Mouse (Mus musculus) kidney, embryonic 16.5 days (tissue): ENCODE results near the gene Prrt1. TPM values are rescaled to one million over a fixed set of nuclear protein-coding genes. Genes with fewer than 3 reads are reported as not detected.

Experiments
- ATAC-seq: fragments of 200-750 bp; cut with Nextera tagmentation; 2 replicates; pipeline ENCODE4 v1.8.0; 2017; ENCODE audit warnings: moderate TSS enrichment; ENCODE audit not compliant: low FRiP score, low TSS enrichment
- H3K27ac ChIP-seq: fragments of 300-500 bp; sonication (generic); 2 replicates; pipeline ENCODE4 v1.5.1; 2014; ENCODE audit warnings: low read length
- H3K27me3 ChIP-seq: fragments of 300-500 bp; sonication (generic); 2 replicates; pipeline ENCODE4 v1.6.1; 2014; ENCODE audit warnings: low read length, control low read depth, mixed read lengths; ENCODE audit not compliant: insufficient read depth
- H3K36me3 ChIP-seq: fragments of 300-500 bp; sonication (generic); 2 replicates; pipeline ENCODE4 v1.6.1; 2014; ENCODE audit warnings: low read length, control low read depth, mixed read lengths; ENCODE audit not compliant: insufficient read depth
- H3K4me1 ChIP-seq: fragments of 300-500 bp; sonication (generic); 2 replicates; pipeline ENCODE4 v1.6.1; 2014; ENCODE audit warnings: low read length, control low read depth, mixed read lengths; ENCODE audit not compliant: insufficient read depth
- H3K4me2 ChIP-seq: fragments of 300-500 bp; sonication (generic); replicated peaks from 2 replicates; pipeline ENCODE4 v1.6.1; 2014; ENCODE audit warnings: low read depth, low read length
- H3K4me3 ChIP-seq: fragments of 300-500 bp; sonication (generic); 2 replicates; pipeline ENCODE4 v1.5.1; 2014; ENCODE audit warnings: mild to moderate bottlenecking, low read length
- H3K9ac ChIP-seq: fragments of 300-500 bp; sonication (generic); replicated peaks from 2 replicates; pipeline ENCODE4 v1.6.1; 2014; ENCODE audit warnings: low read length
- H3K9me3 ChIP-seq: fragments of 300-500 bp; sonication (generic); 2 replicates; pipeline ENCODE4 v1.6.1; 2016; ENCODE audit warnings: low read length, control low read depth
- WGBS: fragments of 180-500 bp; shearing (Covaris S2); extraction: QIAGEN DNeasy Blood & Tissue Kit; methylation state at CpG from one replicate; pipeline ENCODE4 v1.1.7; 2014; 5-methylcytosine and 5-hydroxymethylcytosine counted together
- polyA plus RNA-seq: library from polyadenylated mRNA; unstranded; fragments of >200 nt; fragmentation: Nextera tagmentation; extraction: Ambion mirVana; gene quantifications from 2 replicates; pipeline ENCODE4 v1.2.1, GENCODE M21; 2015

Gene Prrt1
- 0.23 and 0.29 TPM in 2 replicates for polyA plus RNA-seq

GRCm38 (mm10) chr17:34629221-34629751, at the start of gene Prrt1:
Gene Prrt1, plus strand, starts transcription at chr17:34629533.
- H3K36me3 ChIP-seq, result 0 out of 2 replicates have a peak, but pooled peaks cover 6% of the 10 kb centered on the region
- H3K9me3 ChIP-seq, result no peaks in the 10 kb centered on the region
- ATAC-seq, result no peak
- peaks cover 54% of the 10 kb centered on the region for H3K4me1 ChIP-seq
- WGBS, result 4% methylated on average over 11 of the region's 16 CpGs
- H3K27me3 ChIP-seq, result peaks cover 26% of the 10 kb centered on the region
- H3K9ac ChIP-seq, result peak within 1 kb of the TSS; percentile 87
- peak within 1 kb of the TSS; percentile 98 for H3K27ac ChIP-seq
- peak within 1 kb of the TSS; percentile 87 for H3K4me2 ChIP-seq
- H3K4me3 ChIP-seq, result peak within 1 kb of the TSS; percentile 84

- ATAC-seq, result no peak
- no peaks in the 10 kb centered on the region for H3K27me3 ChIP-seq
These were observed 46.8 kb upstream of the Prrt1 start for GRCm38 (mm10) chr17:34582528-34582927.

GRCm38 (mm10) chr17:34583397-34583796, 45.9 kb upstream of the Prrt1 start:
- Histone ChIP-seq H3K36me3 (no peaks in the 10 kb centered on the region), H3K4me1 (peaks cover 15% of the 10 kb centered on the region), H3K4me2 (no peak overlapping the region), H3K9ac (no peak overlapping the region), H3K27me3 (no peaks in the 10 kb centered on the region), H3K4me3 (no peak overlapping the region), H3K9me3 (no peaks in the 10 kb centered on the region), H3K27ac (no peak overlapping the region)
- ATAC-seq, result no peak
- 64% methylated on average over 7 of the region's 7 CpGs for WGBS

More at GRCm38 (mm10) chr17:34582528-34582927, 46.8 kb upstream of the Prrt1 start:
- 84% methylated on average over 12 of the region's 12 CpGs for WGBS
- Histone ChIP-seq H3K27ac (no peak overlapping the region), H3K36me3 (no peaks in the 10 kb centered on the region), H3K9ac (no peak overlapping the region), H3K4me2 (no peak overlapping the region), H3K4me3 (no peak overlapping the region), H3K9me3 (no peaks in the 10 kb centered on the region), H3K4me1 (peaks cover 9% of the 10 kb centered on the region)

GRCm38 (mm10) chr17:34583819-34584218, 45.5 kb upstream of the Prrt1 start:
- peaks cover 19% of the 10 kb centered on the region for H3K4me1 ChIP-seq
- H3K9me3 ChIP-seq, result no peaks in the 10 kb centered on the region
- no peak overlapping the region for H3K27ac ChIP-seq
- 88% methylated on average over 8 of the region's 8 CpGs for WGBS
- H3K36me3 ChIP-seq, result no peaks in the 10 kb centered on the region
- ATAC-seq, result no peak
- no peak overlapping the region for H3K4me2 ChIP-seq
- no peak overlapping the region for H3K9ac ChIP-seq
- no peaks in the 10 kb centered on the region for H3K27me3 ChIP-seq
- H3K4me3 ChIP-seq, result no peak overlapping the region

GRCm38 (mm10) chr17:34585121-34585520, 44.2 kb upstream of the Prrt1 start:
- 94% methylated on average over 8 of the region's 8 CpGs for WGBS

GRCm38 (mm10) chr17:34585877-34586771, 43.2 kb upstream of the Prrt1 start:
- H3K27me3 ChIP-seq, result no peaks in the 10 kb centered on the region
- WGBS, result 28% methylated on average over 32 of the region's 32 CpGs
- peak overlapping the region; percentile 68 for H3K4me3 ChIP-seq
- H3K4me1 ChIP-seq, result peaks cover 42% of the 10 kb centered on the region
- peak overlapping the region; percentile 84 for H3K9ac ChIP-seq
- ATAC-seq, result 0 out of 2 replicates have a peak, but pooled peaks have one; percentile 0
- H3K4me2 ChIP-seq, result peak overlapping the region; percentile 95
- no peaks in the 10 kb centered on the region for H3K9me3 ChIP-seq
- peak overlapping the region; percentile 98 for H3K27ac ChIP-seq
- H3K36me3 ChIP-seq, result no peaks in the 10 kb centered on the region

More at GRCm38 (mm10) chr17:34585121-34585520, 44.2 kb upstream of the Prrt1 start:
- H3K4me2 ChIP-seq, result no peak overlapping the region
- H3K27ac ChIP-seq, result no peak overlapping the region
- no peaks in the 10 kb centered on the region for H3K9me3 ChIP-seq
- H3K4me3 ChIP-seq, result no peak overlapping the region
- no peak overlapping the region for H3K9ac ChIP-seq
- ATAC-seq, result no peak
- H3K27me3 ChIP-seq, result no peaks in the 10 kb centered on the region
- peaks cover 32% of the 10 kb centered on the region for H3K4me1 ChIP-seq
- no peaks in the 10 kb centered on the region for H3K36me3 ChIP-seq

- Histone ChIP-seq H3K27ac (peak overlapping the region; percentile 98), H3K4me1 (peaks cover 48% of the 10 kb centered on the region), H3K4me3 (peak overlapping the region; percentile 68), H3K9ac (peak overlapping the region; percentile 84), H3K27me3 (no peaks in the 10 kb centered on the region), H3K36me3 (no peaks in the 10 kb centered on the region), H3K9me3 (no peaks in the 10 kb centered on the region), H3K4me2 (peak overlapping the region; percentile 95)
- under 1% methylated on average over 38 of the region's 38 CpGs for WGBS
- ATAC-seq, result peak; percentile 78
These were observed 42.4 kb upstream of the Prrt1 start for GRCm38 (mm10) chr17:34586796-34587422.

GRCm38 (mm10) chr17:34587423-34587811, 41.9 kb upstream of the Prrt1 start:
- Histone ChIP-seq H3K36me3 (no peaks in the 10 kb centered on the region), H3K9me3 (no peaks in the 10 kb centered on the region), H3K9ac (peak overlapping the region; percentile 84), H3K4me1 (peaks cover 48% of the 10 kb centered on the region), H3K27me3 (no peaks in the 10 kb centered on the region), H3K27ac (peak overlapping the region; percentile 98), H3K4me2 (peak overlapping the region; percentile 95), H3K4me3 (peak overlapping the region; percentile 68)
- under 1% methylated on average over 48 of the region's 50 CpGs for WGBS
- ATAC-seq, result peak; percentile 75

- H3K27me3 ChIP-seq, result no peaks in the 10 kb centered on the region
- H3K4me2 ChIP-seq, result peak overlapping the region; percentile 95
- peak overlapping the region; percentile 84 for H3K9ac ChIP-seq
- H3K4me3 ChIP-seq, result peak overlapping the region; percentile 68
- peaks cover 48% of the 10 kb centered on the region for H3K4me1 ChIP-seq
- H3K36me3 ChIP-seq, result no peaks in the 10 kb centered on the region
- 4% methylated on average over 19 of the region's 19 CpGs for WGBS
- no peak for ATAC-seq
- peak overlapping the region; percentile 98 for H3K27ac ChIP-seq
- H3K9me3 ChIP-seq, result no peaks in the 10 kb centered on the region
These were observed 41.5 kb upstream of the Prrt1 start for GRCm38 (mm10) chr17:34587814-34588213.
